Mouse (Mus musculus) right cerebral cortex, postnatal 36 days (tissue): ENCODE measurements around the gene Hrh1.

Experiments used
- DNase-seq, 2 experiments: peaks; one replicate each; pipeline ENCODE4 v3.0.0; 2022; ENCODE audit warnings: low spot score in 2 of 2, mixed read lengths in 1 of 2

Hrh1 gene

DNA sequence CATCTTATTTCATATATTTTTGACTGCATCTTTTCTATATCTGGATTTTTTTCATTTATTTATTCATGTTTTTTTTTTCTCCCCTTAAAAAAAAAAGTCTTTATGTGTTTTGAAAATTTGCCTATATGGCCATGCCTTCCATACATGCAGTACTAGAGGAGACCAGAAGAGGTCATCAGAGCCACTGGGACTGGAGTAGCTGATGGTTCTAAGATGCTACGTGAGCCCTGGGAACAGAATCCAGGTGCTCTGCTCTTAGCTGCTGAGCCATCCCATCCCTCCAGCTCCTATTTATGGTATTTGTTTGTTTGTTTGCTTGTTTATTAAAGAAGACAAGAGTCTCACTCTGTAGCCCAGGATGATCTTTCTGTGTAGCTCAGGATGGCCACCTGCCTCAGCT, 8.9 kb downstream of the Hrh1 start:
- DNase-seq: no peak

DNA sequence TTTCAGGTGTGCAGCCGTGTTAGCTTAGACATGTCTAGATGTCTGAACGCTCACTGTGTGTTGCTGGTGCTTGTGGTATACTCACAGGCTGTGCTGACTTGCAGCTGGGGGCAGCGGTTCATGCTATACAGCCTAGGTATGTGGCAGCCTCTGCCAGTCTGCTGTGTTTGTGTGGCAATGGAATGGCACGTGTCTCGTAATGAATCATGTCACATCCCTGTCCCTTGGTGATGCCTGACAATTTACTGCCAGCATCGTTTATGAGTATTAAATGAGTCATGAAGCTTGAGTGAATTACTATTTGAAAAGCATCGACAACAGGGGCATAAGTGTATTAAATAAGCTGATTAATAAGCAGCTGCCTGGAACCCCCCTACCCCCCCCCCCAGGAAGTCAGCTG, 9.3 kb downstream of the Hrh1 start:
- DNase-seq: no peak

DNA sequence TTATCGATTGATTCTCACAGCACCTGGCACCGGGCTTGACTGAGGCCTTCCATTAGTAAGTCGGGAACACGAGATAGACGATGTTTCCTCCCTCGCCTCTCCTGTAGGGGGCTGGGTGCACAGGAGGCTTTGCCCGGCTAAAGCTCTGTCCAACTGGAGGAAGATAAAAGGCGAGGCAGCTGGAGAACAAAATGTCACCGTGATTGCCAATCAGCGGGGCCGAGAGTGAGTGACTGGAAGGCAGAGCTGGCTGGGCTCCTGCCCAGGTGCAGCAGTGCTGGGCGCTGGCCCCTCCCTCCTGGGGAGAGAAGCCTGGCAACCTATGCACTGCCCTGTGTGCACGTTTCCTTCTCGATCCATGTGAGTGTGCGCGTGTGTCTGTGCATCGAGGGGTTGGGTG, 10.5 kb downstream of the Hrh1 start:
- no peak for DNase-seq

DNA sequence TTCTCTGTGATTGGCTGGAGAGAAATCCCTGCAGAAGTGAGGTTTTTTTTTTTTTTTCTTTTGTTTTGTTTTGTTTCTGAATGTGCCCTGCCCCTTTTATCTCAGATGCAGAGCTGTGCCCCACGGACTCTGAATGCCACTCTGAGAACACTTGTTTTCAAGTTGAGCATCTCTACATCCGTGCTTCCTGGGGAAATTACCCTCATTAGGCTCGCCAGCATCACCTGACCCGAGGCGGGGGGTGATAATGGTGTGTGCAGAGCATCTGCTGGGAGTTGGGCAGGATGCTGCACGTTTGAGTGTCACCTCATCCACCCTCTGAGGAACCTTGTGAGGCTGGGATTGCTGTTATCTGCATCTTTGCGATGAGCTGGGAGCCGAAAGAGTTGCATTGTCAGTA, 14.2 kb downstream of the Hrh1 start:
- DNase-seq: no peak

DNA sequence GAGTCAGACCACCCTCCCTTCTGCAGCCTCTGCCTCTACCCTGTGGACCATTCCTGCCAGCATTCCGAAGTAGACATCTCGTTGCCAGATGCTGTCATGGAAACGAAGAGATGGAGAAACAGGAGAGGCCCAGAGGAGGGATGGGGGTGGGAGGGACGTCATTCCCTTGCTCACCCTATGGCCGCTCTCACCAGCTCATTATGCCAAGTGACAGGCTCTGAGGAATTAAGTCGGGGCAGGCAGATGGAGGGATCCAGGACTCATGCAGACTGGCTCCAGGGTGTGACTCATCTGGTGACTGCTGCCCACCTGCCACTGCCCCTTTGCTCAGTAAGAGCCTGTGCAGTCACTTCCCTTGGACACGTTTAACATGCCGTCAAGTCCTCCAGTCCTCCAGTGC, 16.8 kb downstream of the Hrh1 start:
- DNase-seq: peak; percentile 45 to 70

DNA sequence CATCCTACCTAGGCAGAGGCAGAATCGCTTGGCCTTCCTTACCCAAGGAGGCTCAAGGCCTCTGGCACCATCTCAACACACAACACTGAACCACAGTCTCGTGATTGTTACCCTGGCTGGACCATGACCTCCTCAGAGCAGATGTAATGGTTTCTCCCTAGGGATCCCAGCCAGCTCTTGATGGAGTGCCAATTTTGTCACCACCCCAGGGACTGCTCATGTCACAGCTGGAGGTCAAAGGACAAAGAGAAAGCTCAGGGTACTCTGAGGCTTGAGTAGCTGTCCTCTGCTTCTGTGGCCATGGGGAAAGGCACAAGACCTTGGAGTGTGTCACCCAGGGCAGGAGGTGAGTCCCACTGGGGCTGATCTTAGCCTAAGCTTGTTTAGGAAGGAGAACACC, 20.3 kb downstream of the Hrh1 start:
- no peak for DNase-seq

DNA sequence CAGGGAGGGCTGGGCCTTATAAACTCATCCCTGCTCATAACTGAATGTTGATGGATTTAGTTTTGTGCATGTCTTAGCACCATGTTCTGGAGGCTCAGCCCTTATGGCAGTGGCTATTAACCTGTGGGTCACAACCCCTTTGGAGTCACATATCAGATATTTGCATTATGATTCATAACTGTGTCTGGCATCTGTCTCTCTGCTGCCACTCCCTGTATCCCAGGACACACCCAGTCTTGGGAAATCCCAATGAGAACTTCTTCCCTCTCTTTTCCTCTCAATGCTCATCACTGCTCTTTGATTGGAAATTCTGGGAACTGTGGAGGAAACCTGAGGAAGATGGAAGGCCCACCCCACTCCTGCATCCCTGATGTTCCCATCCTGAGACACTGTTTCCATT, 23.3 kb downstream of the Hrh1 start:
- no peak for DNase-seq

DNA sequence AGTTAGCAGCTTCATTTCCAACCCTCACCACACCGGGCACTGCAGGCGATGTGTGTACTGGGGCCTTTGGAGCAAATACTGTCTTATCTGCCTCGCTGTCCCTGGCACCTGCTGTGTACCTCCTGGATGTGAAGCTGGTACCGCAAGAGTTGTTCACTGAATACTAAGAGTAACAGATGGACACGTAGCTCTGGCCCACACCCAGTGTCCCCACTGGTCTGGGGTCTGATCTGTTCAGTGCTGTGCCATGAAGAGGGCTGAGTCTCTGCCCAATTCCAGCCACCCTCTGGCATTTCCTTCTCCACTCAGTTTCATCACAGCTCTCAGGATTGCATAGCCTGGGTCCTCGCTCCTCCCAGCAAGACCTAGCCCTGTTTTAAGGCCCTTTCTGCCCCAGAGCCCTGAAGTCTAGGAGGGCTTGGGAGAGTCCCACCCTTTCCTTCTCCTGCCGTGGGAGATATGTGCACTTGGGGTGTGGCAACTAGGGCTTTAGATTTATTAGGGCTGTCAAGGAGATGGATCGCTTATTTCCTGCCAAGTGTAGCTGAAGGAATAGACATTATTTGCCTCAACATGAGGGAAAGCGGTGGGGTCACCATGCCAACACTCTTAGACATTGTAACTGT, 25.4 kb downstream of the Hrh1 start:
- no peak for DNase-seq

DNA sequence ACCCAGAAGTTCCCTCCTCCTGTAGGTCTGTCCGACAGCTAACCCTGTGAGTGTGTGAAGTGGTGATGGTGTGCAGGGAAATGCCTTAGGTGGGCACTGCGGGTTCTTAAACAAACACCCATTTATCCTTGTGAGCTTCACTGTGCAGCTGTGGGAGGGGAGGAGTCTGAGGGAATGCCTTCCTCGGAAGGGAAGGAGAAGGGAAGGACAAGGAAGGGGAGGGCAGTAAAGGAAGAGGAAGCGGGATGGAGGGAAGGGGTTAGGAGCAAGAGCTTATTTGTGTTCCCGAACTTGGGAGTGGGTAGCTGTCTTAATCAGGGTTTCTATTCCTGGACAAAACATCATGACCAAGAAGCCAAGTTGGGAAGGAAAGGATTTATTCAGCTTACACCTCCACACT, 27.6 kb downstream of the Hrh1 start:
- DNase-seq: peak in 1 of 2 experiments; percentile 42

DNA sequence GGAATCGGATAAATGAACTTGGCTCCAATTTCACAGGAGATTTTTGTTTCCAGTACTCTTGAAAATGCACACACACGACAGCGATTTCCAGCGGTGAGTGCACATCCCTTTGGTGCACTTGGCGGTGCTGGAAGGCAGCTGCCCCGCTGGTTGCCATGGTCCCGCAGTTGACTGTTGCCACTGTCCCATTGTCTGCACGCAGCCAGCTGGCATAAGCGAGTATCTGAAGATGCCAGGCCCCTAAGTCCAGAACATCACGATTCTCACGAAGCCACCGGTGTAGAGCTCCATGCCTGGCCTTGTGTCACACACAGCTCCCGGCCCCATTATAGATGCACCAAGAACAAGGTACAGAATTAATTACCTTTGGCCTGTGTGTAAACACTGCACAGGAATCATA, 29.9 kb downstream of the Hrh1 start:
- DNase-seq: no peak

DNA sequence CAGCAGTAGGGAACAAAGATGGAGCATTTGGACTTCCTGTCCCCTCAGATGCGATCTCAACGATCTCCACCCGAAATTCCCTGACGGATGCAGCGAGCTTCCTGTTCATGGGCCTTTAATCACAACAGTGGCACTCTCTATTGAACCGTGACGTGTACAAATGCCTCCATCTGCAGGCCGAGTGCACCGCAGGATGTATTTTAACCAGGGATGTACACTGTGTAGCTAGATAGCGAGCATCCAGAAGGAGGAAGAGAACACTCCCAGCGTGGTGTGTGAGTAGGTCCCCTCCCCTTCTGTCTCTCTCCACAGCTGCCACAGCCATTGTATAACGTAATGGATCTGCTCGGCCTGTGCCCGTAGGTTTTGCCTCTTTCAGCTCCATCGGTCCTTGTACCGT, 31.1 kb downstream of the Hrh1 start:
- DNase-seq: no peak

DNA sequence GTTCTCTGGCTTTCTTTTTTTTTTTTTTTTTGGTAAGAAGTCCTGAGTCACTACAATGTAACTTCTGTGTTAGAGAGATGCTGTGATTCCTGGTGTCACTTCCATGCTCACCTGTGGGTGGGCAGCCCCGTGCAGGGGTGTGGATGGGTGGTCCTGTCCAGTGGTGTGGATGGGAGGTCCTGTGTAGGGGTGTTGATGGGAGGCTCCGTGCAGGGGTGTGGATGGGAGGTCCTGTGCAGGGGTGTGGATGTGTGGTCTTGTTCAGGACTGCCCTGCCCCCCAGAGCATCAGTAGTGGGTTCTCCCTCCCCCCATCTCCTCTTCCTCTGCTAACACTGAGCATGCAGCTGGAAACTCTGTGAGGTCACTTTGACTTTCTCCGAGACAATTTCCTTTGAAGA, 34.9 kb downstream of the Hrh1 start:
- DNase-seq: no peak

DNA sequence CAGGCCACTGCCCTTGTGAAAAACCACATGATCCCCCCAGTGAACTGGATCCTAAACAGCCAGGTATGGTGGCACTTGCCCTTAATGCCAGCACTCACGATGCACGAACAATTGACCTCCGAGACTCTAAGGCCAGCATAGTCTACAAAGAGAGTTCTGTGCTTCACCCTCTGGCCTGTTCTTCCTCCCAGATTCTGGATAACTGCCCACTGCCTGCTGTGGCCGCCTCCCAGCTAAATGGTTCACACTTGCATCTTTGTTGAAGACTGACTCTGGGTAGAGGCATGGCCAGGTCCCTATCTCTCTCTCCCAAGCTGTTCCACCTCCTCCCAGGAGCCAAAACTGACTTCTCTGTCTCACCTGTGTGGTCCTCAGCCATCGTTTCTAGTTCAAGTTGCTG, 36.8 kb downstream of the Hrh1 start:
- DNase-seq: no peak

DNA sequence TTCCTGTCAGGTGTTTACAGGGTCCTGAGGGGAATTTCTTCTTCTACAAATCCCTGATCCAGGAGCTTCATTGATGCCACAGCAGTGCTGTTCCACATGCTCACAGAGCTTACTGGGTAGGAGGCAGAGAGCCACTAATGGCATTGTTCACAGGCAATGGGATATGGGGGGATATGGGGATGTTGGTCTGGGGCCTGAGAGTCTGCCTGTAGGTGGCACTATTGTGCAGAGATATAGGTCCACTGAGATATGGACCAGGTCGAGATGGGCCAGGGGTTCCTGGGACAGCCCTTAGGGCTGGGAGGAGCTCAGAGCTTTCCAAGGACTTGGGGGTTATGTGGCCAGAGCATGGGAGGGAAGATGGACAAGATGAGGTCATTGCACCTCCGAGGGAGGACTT, 42.6 kb downstream of the Hrh1 start:
- no peak for DNase-seq

DNA sequence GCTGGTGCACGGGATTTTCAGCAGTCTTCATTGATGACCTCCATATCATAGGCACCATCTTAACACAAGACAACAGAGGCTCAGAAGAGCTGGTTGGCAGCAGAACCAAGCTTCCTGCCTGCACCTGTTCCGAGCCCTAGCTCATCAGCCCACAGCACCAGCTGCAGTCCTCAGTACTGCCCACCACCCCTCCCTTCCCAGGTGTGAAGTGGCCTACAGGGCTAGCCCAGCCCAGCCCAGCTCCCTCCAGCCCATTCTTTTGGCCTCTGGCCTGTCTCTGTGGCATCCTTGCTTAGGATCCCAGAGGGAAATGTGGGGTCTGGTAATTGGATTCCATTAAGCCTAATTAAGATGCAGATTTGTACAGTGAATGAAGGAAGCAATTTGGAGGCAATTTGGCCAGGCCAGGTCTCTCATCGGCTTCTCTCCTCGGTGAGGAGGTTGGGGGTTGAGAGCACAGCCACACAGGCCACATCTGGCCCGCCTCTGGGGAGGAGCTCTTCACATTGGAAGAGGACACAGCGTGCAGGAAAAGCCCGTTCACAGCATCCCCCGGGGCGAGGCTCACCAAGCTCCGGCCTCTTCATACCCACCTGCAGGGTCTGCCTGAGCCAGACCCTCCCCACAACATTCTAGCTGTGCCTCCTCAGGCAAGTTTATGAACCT, 43.2 kb downstream of the Hrh1 start:
- no peak for DNase-seq

DNA sequence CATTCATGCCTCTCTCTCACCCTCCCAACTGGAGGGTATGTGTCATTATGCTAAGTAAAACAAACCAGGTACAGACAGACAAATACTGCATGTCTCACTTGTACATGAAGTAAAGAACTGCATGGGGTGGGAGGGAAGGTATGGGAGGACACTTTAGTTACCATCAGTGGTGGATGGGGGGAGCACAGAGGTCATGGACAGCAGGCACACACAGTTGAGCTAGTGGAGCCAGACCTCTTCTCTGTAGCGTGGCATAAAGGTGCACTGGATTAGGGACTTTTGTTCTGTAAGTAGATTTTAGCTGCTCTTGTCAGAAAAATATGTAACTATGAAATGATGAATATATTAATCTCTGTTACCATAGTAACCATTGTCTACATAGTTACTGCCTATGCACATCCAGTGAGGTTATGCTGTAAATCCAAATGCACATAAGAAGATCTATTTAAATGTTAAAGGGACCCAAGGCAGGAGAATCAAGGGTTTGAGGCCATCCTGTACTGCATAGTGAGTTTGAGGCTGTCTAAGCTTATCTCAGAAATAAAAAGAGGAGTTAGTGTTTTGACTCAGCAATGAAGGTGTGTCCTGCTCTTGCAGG, 46.6 kb downstream of the Hrh1 start:
- DNase-seq: no peak

DNA sequence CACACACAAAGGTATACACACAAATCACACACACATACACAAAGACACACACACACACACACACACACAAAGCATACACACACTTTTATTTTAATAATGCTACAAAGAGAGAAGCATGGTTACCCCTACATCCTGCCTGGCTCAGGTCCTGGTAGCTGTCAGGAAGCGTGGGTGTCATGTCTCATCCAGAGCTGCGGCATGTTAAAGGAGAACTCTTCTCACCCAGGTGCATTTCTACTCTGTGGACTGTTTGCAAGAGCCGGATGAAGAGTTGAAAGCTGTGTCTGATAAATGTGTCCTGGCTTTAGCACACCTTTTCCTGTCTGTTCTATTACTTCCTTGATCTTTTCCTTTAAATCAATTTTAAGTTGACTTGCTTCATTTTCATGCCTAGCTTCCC, 47.2 kb downstream of the Hrh1 start:
- no peak for DNase-seq

DNA sequence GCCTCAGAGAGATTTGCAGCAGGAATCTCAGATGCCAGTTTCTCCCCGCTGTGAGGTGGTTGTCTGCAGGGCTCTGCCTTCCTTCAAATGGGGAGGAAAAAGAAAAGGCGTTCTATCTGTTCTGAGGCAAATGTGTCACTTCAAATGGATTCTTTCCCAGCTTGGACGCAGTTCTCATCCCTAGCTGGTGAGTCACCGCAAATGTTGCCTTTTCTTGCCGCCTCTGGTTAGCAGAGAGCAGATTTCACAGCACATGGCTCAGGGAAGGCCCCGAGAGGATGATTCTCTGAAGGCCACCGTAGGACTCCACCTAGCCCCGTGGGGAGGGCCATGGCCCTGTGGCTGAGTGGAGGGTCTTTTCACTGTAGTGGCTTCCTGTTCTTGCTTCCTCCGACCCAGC, 51.2 kb downstream of the Hrh1 start:
- peak; percentile 71 to 82 for DNase-seq

DNA sequence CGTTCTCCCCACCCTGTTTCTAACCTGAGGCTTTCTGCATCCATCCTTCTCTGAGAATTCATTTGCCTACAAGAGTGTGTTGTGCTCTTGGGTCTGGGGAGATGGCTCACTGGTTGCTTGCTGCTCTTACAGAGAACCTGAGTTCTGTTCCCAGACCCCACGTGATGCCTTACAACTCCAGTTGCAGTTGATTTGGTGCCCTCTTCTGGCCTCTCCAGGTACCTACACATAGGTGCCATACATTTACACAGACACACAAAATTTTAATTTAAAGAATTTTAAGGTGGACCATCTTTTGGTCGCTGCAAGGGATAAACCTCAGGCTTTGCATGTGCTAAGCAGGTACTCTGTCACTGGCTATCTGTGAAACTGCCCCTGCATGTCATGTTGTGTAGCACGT, 57.5 kb downstream of the Hrh1 start:
- DNase-seq: no peak

DNA sequence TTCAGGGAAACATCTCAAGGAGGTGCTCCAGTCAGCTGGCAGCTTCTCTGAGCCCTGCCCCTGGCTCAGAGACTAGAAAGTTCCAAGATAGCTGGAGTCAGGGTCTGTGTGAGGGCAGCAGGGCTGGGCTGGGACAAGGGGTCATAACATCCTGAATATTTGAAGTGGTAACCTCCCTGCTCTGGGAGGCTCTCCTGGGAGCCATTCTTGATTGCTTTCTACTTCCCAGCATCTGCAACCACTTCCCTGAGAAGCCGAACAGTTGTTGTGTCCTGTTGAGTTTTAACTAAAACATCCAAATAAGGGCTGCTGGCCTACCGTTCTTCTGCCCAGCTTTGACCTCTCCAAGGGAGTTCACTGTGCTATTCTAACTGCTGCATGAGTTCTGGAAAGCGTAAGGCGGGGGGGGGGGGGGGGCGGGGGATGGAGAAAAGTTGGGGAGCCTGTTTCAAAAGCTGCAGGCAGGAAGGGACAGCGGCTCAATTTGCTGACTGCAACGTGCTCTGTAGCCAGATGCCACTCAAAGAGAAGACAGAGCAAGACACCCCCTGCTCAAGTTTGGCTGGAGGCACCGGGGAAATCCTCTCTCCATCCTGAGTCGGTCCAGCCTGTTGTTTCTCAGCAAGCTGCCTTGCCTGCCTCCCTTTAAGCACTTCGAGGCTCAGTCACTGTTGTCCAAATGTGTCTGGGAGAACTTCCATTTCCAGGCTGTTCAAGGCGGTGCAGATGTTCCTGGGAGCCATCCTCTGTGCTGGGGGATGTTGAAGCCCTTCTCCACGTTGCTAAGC, 58.7 kb downstream of the Hrh1 start:
- no peak for DNase-seq

DNA sequence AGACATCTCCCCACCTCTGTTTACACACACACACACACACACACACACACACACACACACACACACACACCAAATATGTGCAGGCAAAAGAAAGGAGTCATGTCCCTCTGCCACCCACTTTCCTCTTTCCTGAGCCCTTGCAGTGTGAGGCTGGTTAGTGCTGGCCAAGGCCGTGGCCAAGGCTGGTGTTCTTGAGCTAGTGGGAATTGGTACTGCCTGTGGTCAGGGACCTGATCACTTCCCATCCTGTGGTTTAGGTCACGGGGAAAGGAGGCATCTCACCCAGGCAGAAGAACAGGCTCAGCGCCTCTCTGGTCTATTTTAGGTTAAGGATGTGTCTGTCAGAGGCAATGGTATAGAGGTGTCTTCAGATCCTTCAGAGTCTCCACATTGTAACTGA, 59.6 kb downstream of the Hrh1 start:
- DNase-seq: no peak

DNA sequence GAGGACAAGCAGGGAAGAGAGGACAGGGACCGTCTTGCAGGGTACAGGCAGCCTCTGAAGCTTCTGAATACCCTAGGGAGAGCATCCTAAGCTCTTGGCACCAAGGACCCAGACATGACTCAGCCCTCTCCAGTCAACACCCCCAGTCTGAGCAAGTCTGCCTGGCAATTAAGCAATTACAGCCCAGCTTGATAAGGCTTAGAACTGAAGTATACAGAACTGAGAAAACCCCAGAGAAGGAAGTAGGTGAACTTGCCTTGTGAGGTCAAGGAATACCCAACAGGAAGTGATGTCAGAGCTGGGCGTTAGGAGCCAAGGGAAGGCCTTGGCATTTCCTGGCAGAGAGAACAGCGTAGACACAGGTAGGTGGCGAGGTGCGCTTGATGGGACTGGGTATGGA, 60.5 kb downstream of the Hrh1 start:
- no peak for DNase-seq

DNA sequence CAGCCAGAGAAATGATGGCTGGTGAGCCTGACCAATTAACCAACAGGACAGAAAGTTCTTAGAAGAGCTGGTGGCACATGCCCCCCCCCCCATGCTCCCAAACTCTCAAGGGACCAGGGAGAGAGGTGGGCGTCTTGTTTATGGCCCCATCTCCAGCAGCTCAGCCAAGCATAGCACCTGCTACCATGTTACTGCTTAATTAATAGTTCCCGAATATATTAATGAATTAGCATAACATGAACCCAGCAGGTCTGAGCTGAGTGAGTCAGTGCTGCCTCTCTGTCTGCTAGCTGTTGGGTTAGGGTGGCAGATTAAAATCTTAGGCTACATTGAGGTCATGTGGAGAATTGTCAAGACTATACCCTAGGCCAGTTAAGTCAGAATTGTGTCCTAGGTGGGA, 62.2 kb downstream of the Hrh1 start:
- no peak for DNase-seq
